Mouse (Mus musculus): ENCODE data around the gene Ankrd63. TPM values are rescaled to one million over a fixed set of nuclear protein-coding genes. Genes with fewer than 3 reads are reported as not detected.

Ankrd63 gene
- polyA plus RNA-seq, 1 experiment from 2014 or later, result 2.1 TPM

- Histone ChIP-seq H3K9me3 (ENCODE audit: control insufficient read depth, low read length) (no peaks in the 10 kb centered on the region), H3K4me2 (ENCODE audit: low read length) (no peak overlapping the region), H3K27me3 (ENCODE audit: control insufficient read depth, insufficient read depth, low read length) (peaks cover 49% of the 10 kb centered on the region), H3K27ac (replicated peaks in 1 of 2; ENCODE audit: control insufficient read depth in 1 of 2, insufficient read depth in 1 of 2, low read depth in 2 of 2, low read length in 2 of 2) (no peak overlapping the region), H3K9ac (ENCODE audit: low read length) (no peak overlapping the region), H3K4me3 (ENCODE audit: control insufficient read depth in 1 of 2, insufficient read depth in 1 of 2, low read depth in 1 of 2, low read length in 2 of 2) (no peak overlapping the region), H3K4me1 (ENCODE audit: control insufficient read depth in 2 of 2, insufficient read depth in 2 of 2, low read length in 2 of 2) (peaks cover 36 to 48% of the 10 kb centered on the region in 2 experiments), H3K36me3 (ENCODE audit: control insufficient read depth, insufficient read depth, low read length) (no peaks in the 10 kb centered on the region)
- whole genome bisulfite sequencing, result 73% methylated on average over 4 of the region's 4 CpGs
- no peak for ATAC-seq (ENCODE audit: insufficient number of reproducible peaks, insufficient read depth, low FRiP score, low read depth)
Measured at GRCm38 (mm10) chr2:118708472-118708871, 4.7 kb upstream of the Ankrd63 start.

- 6% methylated on average over 6 of the region's 6 CpGs for WGBS
- no peak overlapping the region for H3K4me3 ChIP-seq (ENCODE audit: control insufficient read depth in 1 of 2, insufficient read depth in 1 of 2, low read depth in 1 of 2, low read length in 2 of 2)
- peaks cover 57% of the 10 kb centered on the region for H3K27me3 ChIP-seq (ENCODE audit: control insufficient read depth, insufficient read depth, low read length)
- H3K36me3 ChIP-seq (ENCODE audit: control insufficient read depth, insufficient read depth, low read length), result no peaks in the 10 kb centered on the region
- H3K4me1 ChIP-seq (ENCODE audit: control insufficient read depth in 2 of 2, insufficient read depth in 2 of 2, low read length in 2 of 2), result peaks cover 45 to 54% of the 10 kb centered on the region in 2 experiments
- peak; percentile 40; the same call in 1 of the 2 replicates for ATAC-seq (ENCODE audit: insufficient number of reproducible peaks, insufficient read depth, low FRiP score, low read depth)
- peak overlapping the region; percentile 14; the same call in 1 of the 2 replicates for H3K9ac ChIP-seq (ENCODE audit: low read length)
- H3K27ac ChIP-seq (replicated peaks in 1 of 2; ENCODE audit: control insufficient read depth in 1 of 2, insufficient read depth in 1 of 2, low read depth in 2 of 2, low read length in 2 of 2), result peak overlapping the region; percentile 35 to 51; a peak in 3 of 4 replicates
- no peaks in the 10 kb centered on the region for H3K9me3 ChIP-seq (ENCODE audit: control insufficient read depth, low read length)
- H3K4me2 ChIP-seq (ENCODE audit: low read length), result no peak overlapping the region
Measured at GRCm38 (mm10) chr2:118706436-118706835, 2.7 kb upstream of the Ankrd63 start.

- under 1% methylated on average over 83 of the region's 93 CpGs for whole genome bisulfite sequencing
Measured at GRCm38 (mm10) chr2:118702883-118703761, 641 bp downstream of the Ankrd63 start.

GRCm38 (mm10) chr2:118701971-118702882 lies 1.5 kb downstream of the Ankrd63 start:
- Histone ChIP-seq H3K9me3 (ENCODE audit: control insufficient read depth, low read length) (no peaks in the 10 kb centered on the region), H3K4me2 (ENCODE audit: low read length) (peak overlapping the region; percentile 74), H3K36me3 (ENCODE audit: control insufficient read depth, insufficient read depth, low read length) (no peaks in the 10 kb centered on the region), H3K4me3 (ENCODE audit: control insufficient read depth in 1 of 2, insufficient read depth in 1 of 2, low read depth in 1 of 2, low read length in 2 of 2) (peak overlapping the region; percentile 46 to 47), H3K27ac (replicated peaks in 1 of 2; ENCODE audit: control insufficient read depth in 1 of 2, insufficient read depth in 1 of 2, low read depth in 2 of 2, low read length in 2 of 2) (no peak overlapping the region), H3K9ac (ENCODE audit: low read length) (peak overlapping the region; percentile 73), H3K4me1 (ENCODE audit: control insufficient read depth in 2 of 2, insufficient read depth in 2 of 2, low read length in 2 of 2) (peaks cover 46 to 56% of the 10 kb centered on the region in 2 experiments), H3K27me3 (ENCODE audit: control insufficient read depth, insufficient read depth, low read length) (peaks cover 65% of the 10 kb centered on the region)
- WGBS, result 18% methylated on average over 51 of the region's 51 CpGs
- ATAC-seq (ENCODE audit: insufficient number of reproducible peaks, insufficient read depth, low FRiP score, low read depth), result no peak

More at GRCm38 (mm10) chr2:118702883-118703761, 641 bp downstream of the Ankrd63 start:
- peak; percentile 19; the same call in 1 of the 2 replicates for ATAC-seq (ENCODE audit: insufficient number of reproducible peaks, insufficient read depth, low FRiP score, low read depth)
- Histone ChIP-seq H3K36me3 (ENCODE audit: control insufficient read depth, insufficient read depth, low read length) (no peaks in the 10 kb centered on the region), H3K9me3 (ENCODE audit: control insufficient read depth, low read length) (no peaks in the 10 kb centered on the region), H3K4me2 (ENCODE audit: low read length) (peak overlapping the region; percentile 74), H3K27ac (replicated peaks in 1 of 2; ENCODE audit: control insufficient read depth in 1 of 2, insufficient read depth in 1 of 2, low read depth in 2 of 2, low read length in 2 of 2) (0 out of 4 replicates have a peak overlapping the region, but pooled peaks of 1 of the 2 experiments have one; percentile 12), H3K9ac (ENCODE audit: low read length) (peak overlapping the region; percentile 73), H3K4me1 (ENCODE audit: control insufficient read depth in 2 of 2, insufficient read depth in 2 of 2, low read length in 2 of 2) (peaks cover 39 to 48% of the 10 kb centered on the region in 2 experiments), H3K27me3 (ENCODE audit: control insufficient read depth, insufficient read depth, low read length) (peaks cover 65% of the 10 kb centered on the region), H3K4me3 (ENCODE audit: control insufficient read depth in 1 of 2, insufficient read depth in 1 of 2, low read depth in 1 of 2, low read length in 2 of 2) (peak overlapping the region; percentile 46 to 47)

GRCm38 (mm10) chr2:118701161-118701560 lies 2.6 kb downstream of the Ankrd63 start:
- peaks cover 48 to 57% of the 10 kb centered on the region in 2 experiments for H3K4me1 ChIP-seq (ENCODE audit: control insufficient read depth in 2 of 2, insufficient read depth in 2 of 2, low read length in 2 of 2)
- H3K36me3 ChIP-seq (ENCODE audit: control insufficient read depth, insufficient read depth, low read length), result no peaks in the 10 kb centered on the region
- ATAC-seq (ENCODE audit: insufficient number of reproducible peaks, insufficient read depth, low FRiP score, low read depth), result no peak
- no peaks in the 10 kb centered on the region for H3K9me3 ChIP-seq (ENCODE audit: control insufficient read depth, low read length)
- 13% methylated on average over 5 of the region's 5 CpGs for WGBS
- H3K4me3 ChIP-seq (ENCODE audit: control insufficient read depth in 1 of 2, insufficient read depth in 1 of 2, low read depth in 1 of 2, low read length in 2 of 2), result no peak overlapping the region
- H3K27ac ChIP-seq (replicated peaks in 1 of 2; ENCODE audit: control insufficient read depth in 1 of 2, insufficient read depth in 1 of 2, low read depth in 2 of 2, low read length in 2 of 2), result no peak overlapping the region
- peak overlapping the region; percentile 61 for H3K4me2 ChIP-seq (ENCODE audit: low read length)
- H3K9ac ChIP-seq (ENCODE audit: low read length), result no peak overlapping the region
- peaks cover 66% of the 10 kb centered on the region for H3K27me3 ChIP-seq (ENCODE audit: control insufficient read depth, insufficient read depth, low read length)

- Histone ChIP-seq H3K4me1 (ENCODE audit: control insufficient read depth in 2 of 2, insufficient read depth in 2 of 2, low read length in 2 of 2) (peaks cover 46 to 56% of the 10 kb centered on the region in 2 experiments), H3K4me3 (ENCODE audit: control insufficient read depth in 1 of 2, insufficient read depth in 1 of 2, low read depth in 1 of 2, low read length in 2 of 2) (peak overlapping the region; percentile 13 to 23; a peak in 3 of 4 replicates), H3K27ac (replicated peaks in 1 of 2; ENCODE audit: control insufficient read depth in 1 of 2, insufficient read depth in 1 of 2, low read depth in 2 of 2, low read length in 2 of 2) (no peak overlapping the region), H3K27me3 (ENCODE audit: control insufficient read depth, insufficient read depth, low read length) (peaks cover 61% of the 10 kb centered on the region), H3K4me2 (ENCODE audit: low read length) (peak overlapping the region; percentile 61), H3K9ac (ENCODE audit: low read length) (peak overlapping the region; percentile 48; the same call in 1 of the 2 replicates), H3K9me3 (ENCODE audit: control insufficient read depth, low read length) (no peaks in the 10 kb centered on the region), H3K36me3 (ENCODE audit: control insufficient read depth, insufficient read depth, low read length) (no peaks in the 10 kb centered on the region)
- ATAC-seq (ENCODE audit: insufficient number of reproducible peaks, insufficient read depth, low FRiP score, low read depth), result no peak; the same call in 1 of the 2 replicates
- 3% methylated on average over 32 of the region's 32 CpGs for WGBS
Measured at GRCm38 (mm10) chr2:118700179-118701062, 3.3 kb downstream of the Ankrd63 start.

Data from heart, embryonic 14.5 days (tissue).